Mouse (Mus musculus): ENCODE measurements at regions not wholly inside any gene's neighbourhood (a gene's known extent, or its start where the extent isn't known, plus 50 kb on each side); places are given as distances from the start of the nearest gene placed in this dataset.

DNA sequence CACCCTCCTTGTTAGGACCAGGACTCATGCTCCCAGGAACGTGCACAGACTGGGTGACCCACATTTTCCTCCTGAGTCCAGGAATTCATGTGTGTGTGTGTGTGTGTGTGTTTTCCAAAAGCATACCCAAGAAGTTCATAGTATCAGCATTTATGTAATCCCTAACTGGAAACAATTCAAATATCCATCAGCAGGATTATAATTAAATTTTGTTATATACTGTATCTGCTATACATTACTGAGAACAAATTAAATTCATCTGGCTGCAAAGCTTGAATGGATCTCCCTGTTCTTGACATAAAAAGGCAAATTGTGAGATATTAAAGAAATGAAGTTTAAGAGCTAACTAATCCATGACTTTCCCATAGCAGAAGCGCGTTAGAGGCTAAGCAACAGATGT lies 99.7 kb upstream of the Mctp2 start:
- TF ChIP-seq CTCF (IDR thresholded peaks at IDR 0.05; ENCODE audit: borderline replicate concordance, extremely low read depth, insufficient read depth, insufficient read length) (no peak), POLR2A (IDR thresholded peaks at IDR 0.05; ENCODE audit: borderline replicate concordance, extremely low read depth, insufficient read depth, insufficient read length, poor library complexity, severe bottlenecking) (no peak)

Data from brain, embryonic 14.5 days (tissue).